Mouse (Mus musculus): Measurements from ENCODE around the gene Usp8.

DNA sequence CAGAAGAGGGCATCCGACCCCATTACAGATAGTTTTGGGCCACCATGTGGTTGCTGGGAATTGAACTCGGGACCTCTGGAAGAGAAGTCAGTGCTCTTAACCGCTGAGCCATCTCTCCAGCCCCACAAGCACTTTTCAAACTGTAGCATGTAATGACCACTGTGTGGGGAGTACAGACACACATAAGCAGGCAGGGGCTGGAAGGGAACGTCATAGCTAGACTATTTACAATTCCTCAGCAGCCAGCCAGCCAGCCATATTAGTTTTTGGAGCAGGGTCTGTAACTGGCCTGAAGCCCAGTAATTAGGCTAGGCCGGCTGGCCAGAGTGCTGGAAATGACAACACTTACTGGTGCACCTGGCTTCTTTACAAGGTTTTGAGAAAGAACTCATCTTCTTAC lies 91.3 kb downstream of the Usp8 start:
- TF ChIP-seq EP300 (IDR thresholded peaks at IDR 0.05; ENCODE audit: low read depth in 1 of 2, low read length in 2 of 2) (no peak), ETS1 (IDR thresholded peaks at IDR 0.05; ENCODE audit: low read depth, low read length) (no peak), CTCF (IDR thresholded peaks at IDR 0.05 in 2 of 3, conservative IDR thresholded peaks at IDR 0.05 in 1 of 3; ENCODE audit: control insufficient read depth in 1 of 3, insufficient read depth in 1 of 3, low read depth in 2 of 3, low read length in 3 of 3, poor library complexity in 1 of 3, severe bottlenecking in 1 of 3) (no peak), USF1 (IDR thresholded peaks at IDR 0.05; ENCODE audit: low read depth, low read length) (no peak), MYB (IDR thresholded peaks at IDR 0.05; ENCODE audit: low read depth, low read length) (no peak), POLR2A (IDR thresholded peaks at IDR 0.05; ENCODE audit: control insufficient read depth in 1 of 2, insufficient read depth in 1 of 2, low read depth in 1 of 2, low read length in 2 of 2, poor library complexity in 1 of 2) (no peak), E2F4 (IDR thresholded peaks at IDR 0.05; ENCODE audit: borderline replicate concordance, low read depth, low read length) (no peak), USF2 (IDR thresholded peaks at IDR 0.05; ENCODE audit: borderline replicate concordance in 1 of 2, insufficient read depth in 1 of 2, low read depth in 1 of 2, low read length in 2 of 2) (no peak), MEF2A (IDR thresholded peaks at IDR 0.05; ENCODE audit: extremely low read depth, insufficient replicate concordance, low read depth, low read length, poor library complexity, severe bottlenecking) (no peak), HCFC1 (IDR thresholded peaks at IDR 0.05; ENCODE audit: low read depth, low read length) (no peak), MAX (IDR thresholded peaks at IDR 0.05; ENCODE audit: low read length) (no peak), JUND (IDR thresholded peaks at IDR 0.05; ENCODE audit: low read depth, low read length) (no peak)
